Mouse (Mus musculus) liver, embryonic 14.5 days (tissue): ENCODE results near the gene Zfp616.

Experiments
- CTCF ChIP-seq: IDR thresholded peaks from 2 replicates; pipeline ENCODE4 v1.5.1; 2016; ENCODE audit warnings: antibody characterized with exemption, low read depth, control low read depth
- EP300 ChIP-seq: IDR thresholded peaks from 2 replicates; pipeline ENCODE4 v1.6.1; 2016; ENCODE audit warnings: antibody characterized with exemption, low read depth

DNA sequence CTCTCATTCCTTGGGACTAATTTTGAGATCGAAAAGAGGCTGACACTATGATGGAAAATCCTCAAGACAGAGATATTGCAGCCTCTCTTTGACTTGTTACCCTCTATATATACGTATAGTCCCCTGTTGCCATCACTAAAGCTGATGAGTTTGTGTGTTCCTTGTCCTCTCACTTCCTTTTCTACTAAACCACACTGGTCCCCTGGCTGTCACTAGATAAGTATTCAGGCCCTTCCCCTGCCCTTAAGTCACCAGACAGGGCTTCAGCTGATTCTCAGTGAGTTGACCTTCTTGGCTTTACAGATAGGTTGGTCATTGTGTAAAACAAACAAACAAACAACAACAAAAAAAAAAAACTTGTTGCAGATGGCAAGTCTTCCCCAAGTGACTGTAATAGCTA lies 31.8 kb downstream of the Zfp616 start:
- TF ChIP-seq EP300, result no peak
- no peak for TF ChIP-seq CTCF
